Mouse (Mus musculus): ENCODE results near the gene Rtkn. TPM values are rescaled to one million over a fixed set of nuclear protein-coding genes. Genes with fewer than 3 reads are reported as not detected.

Gene Rtkn
- polyA plus RNA-seq, 1 experiment from 2014 or later = 62.6 TPM

DNA sequence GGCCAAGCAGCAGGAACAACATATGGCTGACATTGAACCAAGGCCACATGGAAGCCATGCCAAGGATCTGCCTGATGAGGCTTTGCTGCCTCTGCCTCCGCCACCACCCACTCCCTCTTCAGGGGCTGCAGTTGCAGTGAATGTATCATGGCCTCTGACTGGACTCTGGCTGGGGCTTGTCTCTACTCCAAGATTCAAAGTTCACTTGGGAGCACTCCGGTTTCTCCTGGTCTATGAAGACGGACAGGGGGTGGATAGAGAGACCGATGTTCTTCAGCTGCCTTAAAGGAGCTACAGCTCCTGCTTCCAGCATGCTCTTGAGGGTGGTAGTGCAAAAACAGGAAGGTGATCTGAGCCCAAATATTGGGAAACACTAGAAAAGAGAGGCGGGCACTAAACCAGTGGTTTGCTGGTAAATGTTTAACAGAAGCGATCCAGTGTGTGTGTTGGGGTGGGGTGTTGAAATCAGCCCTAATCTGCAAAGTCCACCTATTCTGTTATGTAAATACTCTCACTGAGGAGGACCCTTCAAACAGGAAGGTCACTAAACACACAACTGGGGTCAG is 3.7 kb upstream of the Rtkn start:
- no peak overlapping the region for H3K9ac ChIP-seq (replicated peaks)
- H3K27me3 ChIP-seq = no peaks in the 10 kb centered on the region
- ATAC-seq (ENCODE audit: insufficient number of reproducible peaks, insufficient read depth, low FRiP score, low TSS enrichment, low read depth) = no peak
- no peaks in the 10 kb centered on the region for H3K36me3 ChIP-seq
- no peak overlapping the region for H3K27ac ChIP-seq
- H3K4me2 ChIP-seq = no peak overlapping the region
- H3K9me3 ChIP-seq = no peaks in the 10 kb centered on the region
- peaks cover 17% of the 10 kb centered on the region for H3K4me1 ChIP-seq (replicated peaks)
- H3K4me3 ChIP-seq (replicated peaks) = no peak overlapping the region
- 77% methylated on average over 6 of the region's 6 CpGs for WGBS

DNA sequence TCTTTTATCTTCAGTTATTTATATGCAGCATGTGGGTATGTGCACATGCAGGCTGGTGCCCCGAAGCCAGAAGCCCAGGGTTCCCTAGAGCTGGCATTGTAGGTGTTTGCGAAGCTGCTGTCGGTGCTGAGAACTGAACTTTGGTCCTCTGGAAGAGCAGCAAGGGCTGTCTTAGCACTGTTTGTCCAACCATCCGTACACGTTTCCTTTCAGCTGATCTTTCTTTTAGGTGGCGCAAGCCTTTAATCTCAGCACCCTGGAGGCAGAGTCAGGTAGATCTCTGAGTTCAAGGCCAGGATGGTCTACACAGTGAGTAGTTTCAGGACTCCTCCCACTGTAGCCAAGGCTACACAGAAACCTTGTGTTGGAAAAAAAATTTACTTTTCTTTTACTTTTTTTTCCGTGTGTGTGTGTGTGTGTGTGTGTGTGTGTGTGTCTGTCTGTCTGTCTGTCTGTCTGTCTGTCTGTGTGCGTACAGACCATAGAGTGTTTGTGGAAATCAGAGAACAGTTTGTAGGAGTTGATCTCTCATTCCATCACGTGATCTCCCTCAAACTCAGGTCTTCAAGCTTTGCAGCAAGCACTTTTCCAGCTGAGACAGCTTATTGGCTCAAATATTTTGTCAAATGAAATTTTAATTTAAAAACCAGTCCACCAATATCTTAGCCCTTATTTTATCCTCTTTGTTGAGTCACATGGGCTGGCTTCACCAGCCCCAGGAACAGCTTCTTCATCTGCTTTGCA is 2.9 kb upstream of the Rtkn start:
- peaks cover 17% of the 10 kb centered on the region for H3K4me1 ChIP-seq (replicated peaks)
- H3K4me3 ChIP-seq (replicated peaks) = no peak overlapping the region
- H3K9me3 ChIP-seq = no peaks in the 10 kb centered on the region
- no peak for ATAC-seq (ENCODE audit: insufficient number of reproducible peaks, insufficient read depth, low FRiP score, low TSS enrichment, low read depth)
- H3K4me2 ChIP-seq = no peak overlapping the region
- H3K36me3 ChIP-seq = no peaks in the 10 kb centered on the region
- WGBS = 88% methylated on average over 9 of the region's 9 CpGs
- H3K27me3 ChIP-seq = no peaks in the 10 kb centered on the region
- no peak overlapping the region for H3K9ac ChIP-seq (replicated peaks)
- H3K27ac ChIP-seq = no peak overlapping the region

DNA sequence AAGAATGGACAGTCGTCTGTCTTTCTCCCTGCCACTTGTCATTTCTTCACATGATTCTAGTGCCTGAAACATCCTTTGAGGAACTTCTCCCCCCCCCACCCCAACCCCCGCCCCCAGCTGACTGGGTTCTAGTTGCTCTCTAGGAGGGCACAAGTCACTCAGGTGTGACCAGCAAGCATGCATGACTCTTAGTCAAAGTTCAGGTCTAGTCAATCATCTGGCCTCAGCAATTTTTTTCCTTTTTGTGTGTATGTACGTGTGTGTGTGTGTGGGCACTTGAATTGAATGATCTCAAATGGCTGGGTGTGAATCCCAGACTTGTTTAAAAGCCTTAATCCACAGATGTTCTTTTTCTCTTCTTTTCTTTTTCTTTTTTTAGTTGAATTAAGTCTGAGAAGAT is 1.0 kb upstream of the Rtkn start:
- 82% methylated on average over 3 of the region's 3 CpGs for WGBS
- Histone ChIP-seq H3K4me1 (replicated peaks) (peaks cover 34% of the 10 kb centered on the region), H3K27me3 (no peaks in the 10 kb centered on the region), H3K4me2 (no peak overlapping the region), H3K36me3 (0 out of 2 replicates have a peak, but pooled peaks cover under 1% of the 10 kb centered on the region), H3K9ac (replicated peaks) (no peak overlapping the region), H3K27ac (no peak overlapping the region), H3K4me3 (replicated peaks) (no peak overlapping the region), H3K9me3 (no peaks in the 10 kb centered on the region)
- no peak for ATAC-seq (ENCODE audit: insufficient number of reproducible peaks, insufficient read depth, low FRiP score, low TSS enrichment, low read depth)

DNA sequence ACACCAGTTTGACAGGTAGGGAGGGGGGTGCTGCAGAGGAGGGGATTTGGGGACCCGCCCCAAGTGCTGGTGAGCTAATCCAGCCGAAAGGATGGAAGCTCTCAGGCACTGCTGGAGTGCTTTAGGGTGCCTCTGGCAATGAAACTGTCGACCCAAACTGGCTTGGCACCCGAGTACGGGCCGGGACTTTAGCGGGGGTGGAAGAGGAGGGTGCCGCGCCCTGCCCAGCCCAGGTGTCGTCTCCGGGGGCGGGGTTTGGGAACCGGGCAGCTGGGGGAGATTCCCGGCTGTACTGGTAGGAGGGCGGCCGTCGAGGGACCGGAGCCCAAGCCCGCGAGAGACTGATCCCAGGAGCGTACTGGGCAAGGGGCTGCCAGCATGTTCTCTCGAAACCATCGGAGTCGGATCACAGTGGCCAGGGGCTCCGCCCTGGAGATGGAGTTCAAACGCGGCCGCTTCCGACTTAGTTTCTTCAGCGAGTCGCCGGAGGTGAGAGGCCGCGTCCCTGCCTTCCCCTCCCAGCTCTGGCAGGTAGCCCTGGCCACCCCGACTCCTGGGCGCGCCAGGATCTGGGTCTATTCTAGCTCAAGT is 403 bp downstream of the Rtkn start:
- peak overlapping the region; percentile 57 for H3K4me3 ChIP-seq (replicated peaks)
- peak overlapping the region; percentile 91 for H3K9ac ChIP-seq (replicated peaks)
- H3K4me2 ChIP-seq = peak overlapping the region; percentile 90
- H3K27ac ChIP-seq = peak overlapping the region; percentile 100
- H3K27me3 ChIP-seq = no peaks in the 10 kb centered on the region
- H3K36me3 ChIP-seq = peaks cover 10% of the 10 kb centered on the region
- no peak for ATAC-seq (ENCODE audit: insufficient number of reproducible peaks, insufficient read depth, low FRiP score, low TSS enrichment, low read depth)
- H3K9me3 ChIP-seq = no peaks in the 10 kb centered on the region
- H3K4me1 ChIP-seq (replicated peaks) = peaks cover 45% of the 10 kb centered on the region
- 2% methylated on average over 37 of the region's 37 CpGs for WGBS

DNA sequence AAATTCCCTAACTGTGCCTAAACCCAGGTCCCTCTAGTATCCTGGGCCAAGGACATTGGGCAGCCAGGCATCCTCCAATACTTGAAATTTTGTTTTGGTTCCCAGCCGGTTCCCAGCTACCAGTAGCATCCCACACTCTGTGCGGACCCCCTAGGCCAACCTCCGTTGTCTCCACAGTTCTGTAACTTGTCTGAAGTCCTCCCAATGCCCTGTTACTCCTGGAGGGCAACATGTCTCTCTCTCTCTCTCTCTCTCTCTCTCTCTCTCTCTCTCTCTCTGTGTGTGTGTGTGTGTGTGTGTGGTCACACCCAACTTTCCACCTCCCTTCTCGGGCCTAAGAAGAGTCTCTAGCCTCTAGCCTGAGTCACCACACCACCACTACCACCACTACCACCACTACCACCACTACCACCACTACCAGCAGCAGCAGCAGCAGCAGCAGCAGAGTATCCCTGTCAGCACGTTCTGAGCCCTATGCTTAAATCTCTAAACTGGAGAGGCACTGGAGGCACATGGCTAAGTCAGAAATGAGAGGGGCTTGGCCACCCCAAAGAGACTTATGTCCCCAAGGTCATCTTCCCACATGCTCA is 1.1 kb downstream of the Rtkn start:
- peak overlapping the region; percentile 91 for H3K9ac ChIP-seq (replicated peaks)
- no peaks in the 10 kb centered on the region for H3K9me3 ChIP-seq
- H3K27ac ChIP-seq = peak overlapping the region; percentile 100
- H3K27me3 ChIP-seq = no peaks in the 10 kb centered on the region
- H3K4me2 ChIP-seq = peak overlapping the region; percentile 90
- WGBS = 17% methylated on average over 5 of the region's 5 CpGs
- H3K4me1 ChIP-seq (replicated peaks) = peaks cover 52% of the 10 kb centered on the region
- H3K36me3 ChIP-seq = peaks cover 10% of the 10 kb centered on the region
- peak overlapping the region; percentile 57 for H3K4me3 ChIP-seq (replicated peaks)
- no peak for ATAC-seq (ENCODE audit: insufficient number of reproducible peaks, insufficient read depth, low FRiP score, low TSS enrichment, low read depth)

DNA sequence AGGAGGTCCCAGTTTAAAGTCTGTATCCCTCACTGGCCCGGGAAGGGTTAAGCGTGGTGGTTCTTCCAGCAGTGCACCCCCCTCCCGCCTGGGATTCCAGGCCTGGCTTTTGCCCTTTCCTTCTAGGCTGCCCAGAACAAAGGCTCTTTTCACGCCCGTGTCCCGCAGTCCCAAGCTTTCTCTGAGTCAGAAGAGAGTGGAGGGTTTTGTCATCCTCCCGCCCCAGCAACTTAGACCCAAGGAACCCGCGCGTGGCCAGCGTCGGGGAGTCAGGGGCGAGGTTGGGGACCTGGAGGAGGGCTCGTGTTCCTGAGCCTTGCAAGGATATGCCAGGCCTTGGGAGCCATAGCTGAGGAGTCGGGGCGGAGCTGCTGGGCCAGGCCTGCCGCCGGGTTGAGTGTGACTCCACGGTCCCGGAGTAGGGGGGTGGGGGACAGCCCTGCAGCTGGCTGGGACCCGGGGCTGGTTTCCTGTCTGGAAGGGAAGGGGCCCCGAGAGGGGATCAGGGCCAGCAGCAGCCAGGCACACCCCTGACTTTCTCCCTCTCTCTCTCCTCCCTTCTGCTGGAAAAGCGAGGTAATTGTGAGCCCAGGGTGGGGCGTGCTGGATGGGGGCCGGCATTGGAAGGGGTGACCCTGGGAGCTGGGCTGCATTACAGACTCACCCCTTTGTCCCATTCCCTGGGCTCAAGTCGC is 1.8 kb downstream of the Rtkn start:
- peak; percentile 79 for ATAC-seq (ENCODE audit: insufficient number of reproducible peaks, insufficient read depth, low FRiP score, low TSS enrichment, low read depth)
- Histone ChIP-seq H3K9ac (replicated peaks) (peak overlapping the region; percentile 91), H3K4me2 (peak overlapping the region; percentile 90), H3K36me3 (peaks cover 10% of the 10 kb centered on the region), H3K27me3 (no peaks in the 10 kb centered on the region; the same call in 1 of the 2 replicates), H3K9me3 (no peaks in the 10 kb centered on the region), H3K4me3 (replicated peaks) (peak overlapping the region; percentile 57), H3K27ac (peak overlapping the region; percentile 100), H3K4me1 (replicated peaks) (peaks cover 59% of the 10 kb centered on the region)
- under 1% methylated on average over 25 of the region's 26 CpGs for WGBS

DNA sequence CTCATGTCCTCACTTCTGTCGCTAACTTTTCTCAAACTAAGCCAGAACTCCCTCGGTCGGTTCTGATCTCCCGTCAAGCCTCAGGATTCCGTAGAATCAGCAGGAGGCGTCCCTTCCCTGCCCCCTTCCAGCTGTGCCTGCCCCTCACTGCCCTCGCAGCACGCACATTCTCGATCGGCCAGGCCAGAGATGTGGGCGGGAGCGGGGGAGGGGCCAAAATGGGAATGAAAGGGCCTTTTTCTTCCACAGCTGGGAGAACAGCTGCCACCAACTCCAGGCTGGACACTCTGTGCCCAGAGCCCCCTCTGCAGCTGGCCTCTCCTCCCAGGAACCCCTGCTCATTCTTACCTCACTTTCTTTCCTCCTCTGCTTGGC is 2.3 kb downstream of the Rtkn start:
- under 1% methylated on average over 12 of the region's 12 CpGs for WGBS
- peak overlapping the region; percentile 91 for H3K9ac ChIP-seq (replicated peaks)
- peaks cover 10% of the 10 kb centered on the region for H3K36me3 ChIP-seq
- H3K27ac ChIP-seq = peak overlapping the region; percentile 100
- ATAC-seq (ENCODE audit: insufficient number of reproducible peaks, insufficient read depth, low FRiP score, low TSS enrichment, low read depth) = peak; percentile 82
- peak overlapping the region; percentile 90 for H3K4me2 ChIP-seq
- peaks cover 64% of the 10 kb centered on the region for H3K4me1 ChIP-seq (replicated peaks)
- no peaks in the 10 kb centered on the region for H3K9me3 ChIP-seq
- H3K4me3 ChIP-seq (replicated peaks) = peak overlapping the region; percentile 57
- no peaks in the 10 kb centered on the region; the same call in 1 of the 2 replicates for H3K27me3 ChIP-seq

DNA sequence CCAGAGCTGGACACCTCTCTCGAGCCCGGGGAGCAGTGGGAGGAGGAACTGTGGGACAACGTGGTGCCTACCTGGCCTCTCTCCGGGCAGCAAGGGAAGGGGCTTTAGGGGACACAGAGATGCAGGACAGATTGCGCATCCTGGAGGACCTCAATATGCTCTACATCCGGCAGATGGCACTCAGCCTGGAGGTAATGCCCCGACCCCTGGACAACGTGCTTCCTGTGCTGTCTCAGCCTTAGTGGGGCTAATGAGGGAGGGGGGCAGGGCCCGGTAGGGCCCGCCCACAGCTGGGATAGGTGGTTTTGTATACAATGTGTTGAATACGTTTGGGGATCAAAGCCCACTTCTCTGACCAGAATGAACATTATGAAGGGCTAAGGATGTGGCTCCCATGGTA is 2.8 kb downstream of the Rtkn start:
- Histone ChIP-seq H3K4me2 (peak overlapping the region; percentile 90), H3K27me3 (no peaks in the 10 kb centered on the region; the same call in 1 of the 2 replicates), H3K4me1 (replicated peaks) (peaks cover 69% of the 10 kb centered on the region), H3K9me3 (no peaks in the 10 kb centered on the region), H3K27ac (peak overlapping the region; percentile 100), H3K36me3 (peaks cover 13% of the 10 kb centered on the region), H3K9ac (replicated peaks) (peak overlapping the region; percentile 91), H3K4me3 (replicated peaks) (peak overlapping the region; percentile 57)
- WGBS = 1% methylated on average over 11 of the region's 11 CpGs
- peak; percentile 10; the same call in 1 of the 2 replicates for ATAC-seq (ENCODE audit: insufficient number of reproducible peaks, insufficient read depth, low FRiP score, low TSS enrichment, low read depth)

DNA sequence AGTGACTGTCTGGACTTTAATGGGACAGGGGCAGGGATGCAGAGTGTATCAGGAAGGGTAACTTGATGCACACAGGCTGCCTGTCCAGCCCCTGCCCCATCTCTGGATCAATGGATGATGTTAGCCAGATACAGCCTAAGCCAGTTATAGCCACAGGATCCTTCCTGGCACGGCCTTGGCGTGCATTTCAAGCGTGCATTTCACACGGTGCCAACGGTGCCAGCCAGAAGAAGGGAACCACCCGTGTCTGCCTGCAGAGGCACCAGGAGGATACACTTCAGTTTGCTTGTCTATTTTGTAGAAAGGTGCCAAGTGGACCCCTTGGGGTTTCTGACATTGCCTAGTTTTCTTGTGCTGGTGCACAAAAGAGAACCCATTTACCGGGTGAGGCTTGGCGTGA is 4.8 kb downstream of the Rtkn start:
- peaks cover 15% of the 10 kb centered on the region for H3K36me3 ChIP-seq
- peaks cover 73% of the 10 kb centered on the region for H3K4me1 ChIP-seq (replicated peaks)
- no peaks in the 10 kb centered on the region for H3K9me3 ChIP-seq
- H3K9ac ChIP-seq (replicated peaks) = no peak overlapping the region; the same call in 1 of the 2 replicates
- 0 out of 2 replicates have a peak overlapping the region, but pooled peaks have one; percentile 17 for H3K27ac ChIP-seq
- H3K4me3 ChIP-seq (replicated peaks) = 0 out of 2 replicates have a peak overlapping the region, but pooled peaks have one; percentile 6
- no peak for ATAC-seq (ENCODE audit: insufficient number of reproducible peaks, insufficient read depth, low FRiP score, low TSS enrichment, low read depth)
- H3K27me3 ChIP-seq = no peaks in the 10 kb centered on the region; the same call in 1 of the 2 replicates
- H3K4me2 ChIP-seq = peak overlapping the region; percentile 90; the same call in 1 of the 2 replicates
- 87% methylated on average over 8 of the region's 8 CpGs for WGBS

DNA sequence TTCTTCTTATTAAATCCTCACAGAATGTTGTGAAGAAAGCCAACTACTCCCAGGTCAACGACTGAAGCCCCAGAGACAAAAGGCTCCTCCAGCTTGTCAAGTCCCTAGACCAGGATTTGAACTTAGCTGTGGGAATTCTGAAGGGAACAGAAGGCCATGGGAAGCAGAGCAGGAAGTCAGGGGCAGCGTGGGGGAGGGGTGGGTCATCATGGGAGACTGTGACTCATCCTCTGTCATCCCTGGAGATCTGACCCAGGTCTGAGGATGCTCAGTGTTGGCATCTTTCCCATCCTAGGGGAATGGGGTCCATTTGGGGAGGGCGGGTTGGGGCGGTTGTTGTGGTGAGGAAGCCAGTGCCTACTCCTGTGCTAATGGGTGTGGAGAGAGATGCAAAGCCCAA is 6.4 kb downstream of the Rtkn start:
- no peaks in the 10 kb centered on the region; the same call in 1 of the 2 replicates for H3K27me3 ChIP-seq
- H3K27ac ChIP-seq = no peak overlapping the region
- no peak for ATAC-seq (ENCODE audit: insufficient number of reproducible peaks, insufficient read depth, low FRiP score, low TSS enrichment, low read depth)
- peaks cover 65% of the 10 kb centered on the region for H3K4me1 ChIP-seq (replicated peaks)
- peak overlapping the region; percentile 36 for H3K4me3 ChIP-seq (replicated peaks)
- H3K9ac ChIP-seq (replicated peaks) = peak overlapping the region; percentile 61
- 29% methylated on average over 4 of the region's 4 CpGs for WGBS
- peaks cover 23% of the 10 kb centered on the region for H3K36me3 ChIP-seq
- H3K9me3 ChIP-seq = no peaks in the 10 kb centered on the region
- peak overlapping the region; percentile 73 for H3K4me2 ChIP-seq
